Comparison of ENCODE assay signal across 7 mouse cellular contexts in the genomic region with DNA sequence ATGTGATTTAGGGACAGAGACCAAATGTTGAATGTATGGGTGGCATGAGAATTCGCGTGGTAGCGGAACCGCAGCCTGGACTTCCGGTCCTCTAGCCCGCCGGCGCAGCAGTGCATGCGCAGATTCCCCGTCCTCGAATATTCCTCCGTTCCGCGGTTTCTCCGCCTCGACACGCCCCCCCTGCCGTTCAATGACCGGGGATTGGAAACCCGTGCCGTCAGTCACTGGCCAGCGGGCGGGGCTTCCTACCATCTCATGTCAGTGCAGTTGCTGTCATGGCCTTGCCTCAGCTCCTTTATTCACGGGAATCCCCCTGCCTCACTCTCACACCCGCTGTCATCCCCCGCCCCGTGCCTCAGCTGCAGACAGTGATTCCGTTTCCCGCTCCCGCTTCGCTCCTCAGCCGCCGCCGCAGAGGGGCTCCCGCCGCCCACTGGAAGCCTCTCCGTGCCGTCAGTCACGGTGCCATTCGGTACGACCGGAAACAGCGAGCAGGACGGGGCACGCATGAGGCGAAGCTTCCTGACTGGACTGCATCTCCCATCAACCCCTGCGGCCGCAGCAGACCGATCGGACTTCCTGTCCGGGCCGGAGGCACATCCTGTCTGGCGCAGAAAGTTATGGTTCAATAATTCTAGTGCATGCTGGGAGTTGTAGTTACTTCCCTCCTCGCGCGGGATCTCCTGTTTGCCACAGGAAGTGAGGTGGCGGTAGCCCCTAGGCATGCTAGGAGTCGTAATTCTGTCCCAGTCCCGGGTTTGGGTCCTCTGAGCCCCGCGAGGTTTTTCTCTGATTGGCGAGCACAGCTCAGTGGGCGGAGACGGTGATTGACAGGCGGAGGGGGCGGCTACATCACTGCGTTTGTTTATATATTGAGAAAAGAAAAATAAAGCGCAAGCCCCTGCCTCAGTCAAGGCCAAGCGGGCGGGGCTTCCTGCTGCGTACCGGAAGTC.
DNase-seq lines count a peak whose midpoint lies in the region; ATAC-seq lines count a peak whose summit lies in the region.

No protein-coding gene starts in this region.

- no peaks in the 10 kb centered on the region; the same call in 1 of the 2 replicates for H3K9me3 ChIP-seq in embryonic facial prominence, embryonic 11.5 days (replicated peaks; ENCODE audit: control insufficient read depth, low read length)
- H3K9me3 ChIP-seq in limb, embryonic 10.5 days (replicated peaks) = 0 out of 2 replicates have a peak, but pooled peaks cover 3% of the 10 kb centered on the region
- H3K9me3 ChIP-seq in midbrain, embryonic 13.5 days = no peaks in the 10 kb centered on the region

- WGBS in embryonic facial prominence, embryonic 11.5 days = under 1% methylated on average over 72 of the region's 72 CpGs
- WGBS in limb, embryonic 10.5 days = under 1% methylated on average over 72 of the region's 72 CpGs
- under 1% methylated on average over 72 of the region's 72 CpGs for WGBS in midbrain, embryonic 13.5 days

- H3K27ac ChIP-seq in embryonic facial prominence, embryonic 11.5 days (replicated peaks; ENCODE audit: low read depth, low read length) = peak overlapping the region; percentile 89
- H3K27ac ChIP-seq in limb, embryonic 10.5 days = peak overlapping the region; percentile 96
- peak overlapping the region; percentile 98 for H3K27ac ChIP-seq in midbrain, embryonic 13.5 days

- DNase-seq in adrenal gland, postnatal 14 days = peak; percentile 99
- DNase-seq in embryonic facial prominence, embryonic 11.5 days (ENCODE audit: low spot score) = peak; percentile 99
- peak; percentile 99 for DNase-seq in kidney, adult 11 months
- DNase-seq in limb, embryonic 10.5 days (ENCODE audit: low spot score) = peak; percentile 96
- peak; percentile 90 for DNase-seq in spleen, adult 12 weeks (ENCODE audit: low spot score)

- H3K36me3 ChIP-seq in embryonic facial prominence, embryonic 11.5 days (replicated peaks; ENCODE audit: control insufficient read depth, insufficient read depth, low read depth, low read length) = no peaks in the 10 kb centered on the region
- no peaks in the 10 kb centered on the region for H3K36me3 ChIP-seq in limb, embryonic 10.5 days
- no peaks in the 10 kb centered on the region for H3K36me3 ChIP-seq in midbrain, embryonic 13.5 days

- peak overlapping the region; percentile 56 for H3K4me2 ChIP-seq in embryonic facial prominence, embryonic 11.5 days (ENCODE audit: low read depth, low read length)
- peak overlapping the region; percentile 56 for H3K4me2 ChIP-seq in midbrain, embryonic 13.5 days (replicated peaks)

- H3K4me1 ChIP-seq in embryonic facial prominence, embryonic 11.5 days (ENCODE audit: control insufficient read depth, insufficient read depth, low read length) = no peaks in the 10 kb centered on the region
- peaks cover 3% of the 10 kb centered on the region; the same call in 1 of the 2 replicates for H3K4me1 ChIP-seq in limb, embryonic 10.5 days
- peaks cover 7% of the 10 kb centered on the region for H3K4me1 ChIP-seq in midbrain, embryonic 13.5 days (replicated peaks)

- H3K4me3 ChIP-seq in embryonic facial prominence, embryonic 11.5 days (ENCODE audit: low read depth, low read length) = peak overlapping the region; percentile 56
- peak overlapping the region; percentile 64 for H3K4me3 ChIP-seq in limb, embryonic 10.5 days
- H3K4me3 ChIP-seq in midbrain, embryonic 13.5 days (replicated peaks) = peak overlapping the region; percentile 66

- ATAC-seq in embryonic facial prominence, embryonic 11.5 days (replicated peaks; ENCODE audit: insufficient number of reproducible peaks, low FRiP score, low TSS enrichment, low read depth) = peak; percentile 96
- ATAC-seq in granulocyte monocyte progenitor cell, adult 5-6 weeks (replicated peaks; ENCODE audit: poor library complexity, severe bottlenecking) = peak; percentile 65
- ATAC-seq in midbrain, embryonic 13.5 days = peak; percentile 97

- peak overlapping the region; percentile 73 for H3K9ac ChIP-seq in embryonic facial prominence, embryonic 11.5 days (replicated peaks; ENCODE audit: low read length)
- peak overlapping the region; percentile 76 for H3K9ac ChIP-seq in midbrain, embryonic 13.5 days (replicated peaks)

- no peaks in the 10 kb centered on the region for H3K27me3 ChIP-seq in embryonic facial prominence, embryonic 11.5 days (ENCODE audit: control insufficient read depth, insufficient read depth, low read length)
- H3K27me3 ChIP-seq in limb, embryonic 10.5 days (ENCODE audit: low read depth, poor library complexity, severe bottlenecking) = no peaks in the 10 kb centered on the region
- H3K27me3 ChIP-seq in midbrain, embryonic 13.5 days = no peaks in the 10 kb centered on the region

Comparison
In these comparisons a context has a peak if more than half of its experiments do, and no peak if none do; other contexts are left out.
1. Peak in every context shown above with its lines: DNase-seq, ATAC-seq, H3K4me3 ChIP-seq and H3K27ac ChIP-seq.